Mouse (Mus musculus) kidney, postnatal 0 days (tissue): ENCODE measurements around the gene Fzd2. TPM values are rescaled to one million over a fixed set of nuclear protein-coding genes. Genes with fewer than 3 reads are reported as not detected.

Source experiments
- ATAC-seq: fragments of 200-750 bp; cut with Nextera tagmentation; replicated peaks from 2 replicates; pipeline ENCODE4 v1.8.0; 2017; ENCODE audit warnings: low read depth, moderate number of reproducible peaks, moderate TSS enrichment, moderate library complexity; ENCODE audit not compliant: low FRiP score
- DNase-seq: peaks from one replicate; pipeline ENCODE4 v3.0.0-alpha.2; 2016; ENCODE audit warnings: low spot score
- H3K27ac ChIP-seq: fragments of 300-500 bp; sonication (generic); 2 replicates; pipeline ENCODE4 v1.5.1; 2014; ENCODE audit warnings: mild to moderate bottlenecking
- H3K27me3 ChIP-seq: fragments of 300-500 bp; sonication (generic); 2 replicates; pipeline ENCODE4 v1.6.1; 2014; ENCODE audit warnings: low read length, mixed read lengths; ENCODE audit not compliant: insufficient read depth
- H3K36me3 ChIP-seq: fragments of 300-500 bp; sonication (generic); 2 replicates; pipeline ENCODE4 v1.6.1; 2014; ENCODE audit warnings: low read length, mixed read lengths; ENCODE audit not compliant: insufficient read depth
- H3K4me1 ChIP-seq: fragments of 300-500 bp; sonication (generic); replicated peaks from 2 replicates; pipeline ENCODE4 v1.6.1; 2014; ENCODE audit warnings: antibody characterized with exemption, low read length, mixed read lengths; ENCODE audit not compliant: insufficient read depth
- H3K4me2 ChIP-seq: fragments of 300-500 bp; sonication (generic); 2 replicates; pipeline ENCODE4 v1.6.1; 2014; ENCODE audit warnings: mild to moderate bottlenecking, low read length, moderate library complexity, mixed read lengths
- H3K4me3 ChIP-seq: fragments of 300-500 bp; sonication (generic); replicated peaks from 2 replicates; pipeline ENCODE4 v1.5.1; 2014; ENCODE audit warnings: low read depth, low read length
- H3K9ac ChIP-seq: fragments of 300-500 bp; sonication (generic); 2 replicates; pipeline ENCODE4 v1.6.1; 2014; ENCODE audit warnings: low read depth, low read length
- H3K9me3 ChIP-seq: fragments of 300-500 bp; sonication (generic); replicated peaks from 2 replicates; pipeline ENCODE4 v1.6.1; 2016; ENCODE audit warnings: low read length, inconsistent platforms, mixed read lengths
- CTCF ChIP-seq: IDR thresholded peaks from 2 replicates; pipeline ENCODE4 v1.5.1; 2016; ENCODE audit warnings: antibody characterized with exemption, low read depth, mild to moderate bottlenecking, moderate library complexity
- WGBS: fragments of 180-500 bp; shearing (Covaris S2); extraction: QIAGEN DNeasy Blood & Tissue Kit; methylation state at CpG from one replicate; pipeline ENCODE4 v1.1.7; 2014; 5-methylcytosine and 5-hydroxymethylcytosine counted together
- polyA plus RNA-seq: library from polyadenylated mRNA; unstranded; fragments of >200 nt; fragmentation: Nextera tagmentation; extraction: Ambion mirVana; gene quantifications from 2 replicates; pipeline ENCODE4 v1.2.1, GENCODE M21; 2015

The Fzd2 gene
- polyA plus RNA-seq, 1 experiment from 2014 or later = 25.9 TPM

- ATAC-seq (no peak), DNase-seq (no peak)
- no peak overlapping the region; the same call in 1 of the 2 replicates for H3K4me3 ChIP-seq
- H3K36me3 ChIP-seq = no peaks in the 10 kb centered on the region
- H3K27ac ChIP-seq = peak overlapping the region; percentile 78
- H3K9ac ChIP-seq = no peak overlapping the region
- TF ChIP-seq CTCF = no peak
- peak overlapping the region; percentile 53 for H3K4me2 ChIP-seq
- no peaks in the 10 kb centered on the region for H3K27me3 ChIP-seq
- 49% methylated on average over 3 of the region's 3 CpGs for WGBS
- no peaks in the 10 kb centered on the region for H3K9me3 ChIP-seq
- H3K4me1 ChIP-seq = peaks cover 9% of the 10 kb centered on the region
These were observed 24.2 kb upstream of the Fzd2 start for GRCm38 (mm10) chr11:102580034-102580330.

GRCm38 (mm10) chr11:102581281-102582015, 22.7 kb upstream of the Fzd2 start:
- no peak overlapping the region for H3K4me3 ChIP-seq
- H3K9ac ChIP-seq = no peak overlapping the region
- H3K27me3 ChIP-seq = no peaks in the 10 kb centered on the region
- no peaks in the 10 kb centered on the region for H3K36me3 ChIP-seq
- 29% methylated on average over 11 of the region's 11 CpGs for WGBS
- H3K27ac ChIP-seq = peak overlapping the region; percentile 80
- H3K4me1 ChIP-seq = peaks cover 9% of the 10 kb centered on the region
- no peaks in the 10 kb centered on the region for H3K9me3 ChIP-seq
- ATAC-seq (no peak), DNase-seq (no peak)
- no peak overlapping the region for H3K4me2 ChIP-seq
- TF ChIP-seq CTCF = no peak

GRCm38 (mm10) chr11:102582016-102582610, 22.1 kb upstream of the Fzd2 start:
- Histone ChIP-seq H3K9me3 (no peaks in the 10 kb centered on the region), H3K27ac (peak overlapping the region; percentile 80), H3K4me3 (no peak overlapping the region), H3K9ac (no peak overlapping the region), H3K36me3 (no peaks in the 10 kb centered on the region), H3K27me3 (no peaks in the 10 kb centered on the region), H3K4me2 (no peak overlapping the region), H3K4me1 (peaks cover 9% of the 10 kb centered on the region)
- ATAC-seq (no peak), DNase-seq (peak; percentile 91)
- no peak for TF ChIP-seq CTCF
- 28% methylated on average over 13 of the region's 13 CpGs for WGBS

- no peak overlapping the region for H3K9ac ChIP-seq
- no peak for TF ChIP-seq CTCF
- DNase-seq (no peak), ATAC-seq (no peak)
- H3K4me1 ChIP-seq = peaks cover 9% of the 10 kb centered on the region
- H3K4me3 ChIP-seq = no peak overlapping the region
- H3K4me2 ChIP-seq = no peak overlapping the region
- no peaks in the 10 kb centered on the region for H3K27me3 ChIP-seq
- no peaks in the 10 kb centered on the region for H3K36me3 ChIP-seq
- H3K9me3 ChIP-seq = no peaks in the 10 kb centered on the region
- peak overlapping the region; percentile 80 for H3K27ac ChIP-seq
- 13% methylated on average over 5 of the region's 5 CpGs for WGBS
These were observed 21.5 kb upstream of the Fzd2 start for GRCm38 (mm10) chr11:102582736-102583135.

GRCm38 (mm10) chr11:102586445-102587130, 17.6 kb upstream of the Fzd2 start:
- no peak overlapping the region for H3K4me2 ChIP-seq
- 92% methylated on average over 4 of the region's 4 CpGs for WGBS
- DNase-seq = no peak
- no peaks in the 10 kb centered on the region for H3K9me3 ChIP-seq
- H3K36me3 ChIP-seq = no peaks in the 10 kb centered on the region
- no peak overlapping the region for H3K27ac ChIP-seq
- TF ChIP-seq CTCF = peak; percentile 24; the same call in 1 of the 2 replicates
- no peak for ATAC-seq
- H3K9ac ChIP-seq = no peak overlapping the region
- H3K4me1 ChIP-seq = peaks cover 6% of the 10 kb centered on the region; the same call in 1 of the 2 replicates
- H3K27me3 ChIP-seq = no peaks in the 10 kb centered on the region
- H3K4me3 ChIP-seq = no peak overlapping the region

GRCm38 (mm10) chr11:102587554-102587953, 16.6 kb upstream of the Fzd2 start:
- H3K27me3 ChIP-seq = no peaks in the 10 kb centered on the region
- H3K4me3 ChIP-seq = no peak overlapping the region
- H3K4me1 ChIP-seq = peaks cover 1% of the 10 kb centered on the region; the same call in 1 of the 2 replicates
- H3K9ac ChIP-seq = no peak overlapping the region
- TF ChIP-seq CTCF = peak; percentile 16; the same call in 1 of the 2 replicates
- H3K4me2 ChIP-seq = no peak overlapping the region
- H3K27ac ChIP-seq = no peak overlapping the region
- no peaks in the 10 kb centered on the region for H3K9me3 ChIP-seq
- DNase-seq (no peak), ATAC-seq (no peak)
- H3K36me3 ChIP-seq = no peaks in the 10 kb centered on the region
- 89% methylated on average over 3 of the region's 3 CpGs for WGBS
